Mouse (Mus musculus): ENCODE results near the gene 1110051M20Rik. TPM values are rescaled to one million over a fixed set of nuclear protein-coding genes. Genes with fewer than 3 reads are reported as not detected.

1110051M20Rik gene
- polyA plus RNA-seq, 2 experiments = 34.9 to 50.6 TPM

DNA sequence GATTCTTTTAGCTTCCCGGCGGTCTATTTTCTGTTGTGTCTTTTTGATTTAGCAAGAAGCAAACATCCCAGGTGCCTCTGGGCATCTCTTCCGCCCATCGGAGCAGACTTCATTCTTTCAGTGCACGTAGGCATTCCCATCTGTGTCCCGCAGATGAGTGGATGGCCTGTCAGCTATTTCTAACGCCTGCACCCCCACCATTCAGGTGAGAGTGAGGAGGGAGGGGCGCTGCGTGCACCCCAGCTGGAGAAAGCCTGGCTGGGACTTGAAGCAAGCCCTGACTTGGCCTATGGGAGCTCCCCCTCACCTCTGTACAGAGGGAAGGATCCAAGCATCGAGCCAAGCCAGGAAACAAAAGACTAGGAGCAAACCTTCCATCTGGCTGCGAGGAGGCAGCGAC, 18.2 kb upstream of the 1110051M20Rik start:
- 9% methylated on average over 12 of the region's 12 CpGs for WGBS
- Histone ChIP-seq H3K4me1 (ENCODE audit: control insufficient read depth, insufficient read depth, low read length) (peaks cover 35% of the 10 kb centered on the region), H3K9me3 (ENCODE audit: control insufficient read depth, low read length) (no peaks in the 10 kb centered on the region), H3K27me3 (ENCODE audit: control insufficient read depth, insufficient read depth, low read length) (no peaks in the 10 kb centered on the region), H3K36me3 (ENCODE audit: control insufficient read depth, insufficient read depth, low read length) (no peaks in the 10 kb centered on the region), H3K4me3 (replicated peaks; ENCODE audit: low read length) (no peak overlapping the region), H3K27ac (replicated peaks; ENCODE audit: low read depth, low read length) (no peak overlapping the region), H3K4me2 (replicated peaks; ENCODE audit: low read depth, low read length, severe bottlenecking) (peak overlapping the region; percentile 28), H3K9ac (ENCODE audit: low read depth, low read length, severe bottlenecking) (no peak overlapping the region)
- ATAC-seq (ENCODE audit: low FRiP score, low read depth) = no peak
- DNase-seq (ENCODE audit: low spot score) = peak; percentile 32
- no peak for TF ChIP-seq POLR2A (IDR thresholded peaks at IDR 0.05; ENCODE audit: borderline replicate concordance, extremely low read depth, insufficient read depth, insufficient read length)

DNA sequence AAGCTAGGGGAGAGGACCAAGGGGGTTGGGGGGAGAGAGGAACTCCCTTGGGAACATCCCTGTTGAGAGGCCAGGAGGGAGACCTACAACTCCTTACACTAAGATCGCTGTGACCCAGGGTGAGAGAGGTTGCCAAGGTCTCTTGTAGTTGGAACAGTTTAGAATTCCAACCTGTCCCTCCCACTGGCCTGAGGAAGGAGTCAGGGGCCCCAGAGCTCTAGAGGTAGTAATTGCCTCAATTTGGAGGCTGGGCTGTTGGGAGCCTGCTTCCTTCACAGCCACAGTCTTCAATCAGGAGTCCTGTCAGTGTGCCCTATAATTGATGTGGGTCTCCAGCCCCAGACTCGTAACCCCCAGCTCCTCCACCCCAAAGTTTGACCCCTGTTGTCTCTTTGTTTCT, 17.7 kb upstream of the 1110051M20Rik start:
- Histone ChIP-seq H3K27me3 (ENCODE audit: control insufficient read depth, insufficient read depth, low read length) (no peaks in the 10 kb centered on the region), H3K9ac (ENCODE audit: low read depth, low read length, severe bottlenecking) (no peak overlapping the region), H3K36me3 (ENCODE audit: control insufficient read depth, insufficient read depth, low read length) (no peaks in the 10 kb centered on the region), H3K4me2 (replicated peaks; ENCODE audit: low read depth, low read length, severe bottlenecking) (peak overlapping the region; percentile 28; the same call in 1 of the 2 replicates), H3K4me3 (replicated peaks; ENCODE audit: low read length) (no peak overlapping the region), H3K4me1 (ENCODE audit: control insufficient read depth, insufficient read depth, low read length) (peaks cover 30% of the 10 kb centered on the region), H3K27ac (replicated peaks; ENCODE audit: low read depth, low read length) (0 out of 2 replicates have a peak overlapping the region, but pooled peaks have one; percentile 13), H3K9me3 (ENCODE audit: control insufficient read depth, low read length) (no peaks in the 10 kb centered on the region)
- TF ChIP-seq POLR2A (IDR thresholded peaks at IDR 0.05; ENCODE audit: borderline replicate concordance, extremely low read depth, insufficient read depth, insufficient read length) = no peak
- 3% methylated on average over 2 of the region's 2 CpGs for whole genome bisulfite sequencing
- no peak for ATAC-seq (ENCODE audit: low FRiP score, low read depth)
- DNase-seq (ENCODE audit: low spot score) = no peak

DNA sequence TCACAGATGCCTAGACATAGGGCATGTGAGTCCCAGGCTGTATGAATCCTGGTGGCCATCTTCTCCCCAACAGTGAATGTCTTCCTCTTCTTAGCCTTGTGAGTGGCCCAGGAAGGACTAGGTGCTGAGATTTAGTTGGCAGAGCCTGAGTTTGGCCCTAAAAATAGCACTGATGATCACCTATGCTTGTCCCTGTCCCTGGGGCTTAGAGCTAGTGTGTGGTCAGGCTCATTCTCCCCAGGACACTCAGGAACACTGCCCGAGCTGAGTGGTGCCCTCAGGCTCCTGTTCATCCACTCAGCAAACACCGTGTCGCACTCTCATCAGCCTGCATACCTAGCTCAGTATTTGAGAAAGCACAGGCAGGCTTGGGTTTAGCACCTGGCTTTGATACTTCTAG, 16.8 kb upstream of the 1110051M20Rik start:
- no peak for ATAC-seq (ENCODE audit: low FRiP score, low read depth)
- Histone ChIP-seq H3K36me3 (ENCODE audit: control insufficient read depth, insufficient read depth, low read length) (no peaks in the 10 kb centered on the region), H3K4me2 (replicated peaks; ENCODE audit: low read depth, low read length, severe bottlenecking) (0 out of 2 replicates have a peak overlapping the region, but pooled peaks have one; percentile 14), H3K9ac (ENCODE audit: low read depth, low read length, severe bottlenecking) (no peak overlapping the region), H3K9me3 (ENCODE audit: control insufficient read depth, low read length) (no peaks in the 10 kb centered on the region), H3K4me1 (ENCODE audit: control insufficient read depth, insufficient read depth, low read length) (peaks cover 33% of the 10 kb centered on the region), H3K4me3 (replicated peaks; ENCODE audit: low read length) (no peak overlapping the region), H3K27me3 (ENCODE audit: control insufficient read depth, insufficient read depth, low read length) (no peaks in the 10 kb centered on the region), H3K27ac (replicated peaks; ENCODE audit: low read depth, low read length) (no peak overlapping the region)
- 34% methylated on average over 3 of the region's 3 CpGs for WGBS
- TF ChIP-seq POLR2A (IDR thresholded peaks at IDR 0.05; ENCODE audit: borderline replicate concordance, extremely low read depth, insufficient read depth, insufficient read length) = no peak
- no peak for DNase-seq (ENCODE audit: low spot score)

GRCm38 (mm10) chr2:91460771-91461170, 16.3 kb upstream of the 1110051M20Rik start:
- Histone ChIP-seq H3K4me3 (replicated peaks; ENCODE audit: low read length) (no peak overlapping the region), H3K27me3 (ENCODE audit: control insufficient read depth, insufficient read depth, low read length) (no peaks in the 10 kb centered on the region), H3K4me1 (ENCODE audit: control insufficient read depth, insufficient read depth, low read length) (peaks cover 33% of the 10 kb centered on the region), H3K36me3 (ENCODE audit: control insufficient read depth, insufficient read depth, low read length) (no peaks in the 10 kb centered on the region), H3K4me2 (replicated peaks; ENCODE audit: low read depth, low read length, severe bottlenecking) (no peak overlapping the region), H3K9me3 (ENCODE audit: control insufficient read depth, low read length) (no peaks in the 10 kb centered on the region), H3K9ac (ENCODE audit: low read depth, low read length, severe bottlenecking) (no peak overlapping the region), H3K27ac (replicated peaks; ENCODE audit: low read depth, low read length) (no peak overlapping the region)
- WGBS = 65% methylated on average over 7 of the region's 7 CpGs
- no peak for TF ChIP-seq POLR2A (IDR thresholded peaks at IDR 0.05; ENCODE audit: borderline replicate concordance, extremely low read depth, insufficient read depth, insufficient read length)
- DNase-seq (ENCODE audit: low spot score) (no peak), ATAC-seq (ENCODE audit: low FRiP score, low read depth) (no peak)

DNA sequence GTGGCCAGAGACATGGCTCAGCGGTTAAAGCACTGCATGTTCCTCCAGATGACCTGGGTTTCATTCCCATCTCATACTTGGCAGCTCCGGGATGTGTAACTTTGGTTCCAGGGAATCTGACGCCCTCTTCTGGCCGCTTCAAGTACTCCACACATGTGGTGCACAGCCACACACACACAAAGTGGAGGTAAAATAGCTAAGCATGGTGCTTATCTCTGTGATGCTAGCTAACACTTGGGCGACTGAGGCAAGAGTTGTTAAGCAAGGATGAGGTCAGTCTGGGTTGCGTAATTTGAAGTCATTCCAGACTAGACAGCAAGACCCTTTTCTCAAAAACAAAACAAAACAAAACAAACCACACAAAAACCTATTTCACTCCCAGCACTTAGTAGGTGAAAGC, 15.6 kb upstream of the 1110051M20Rik start:
- no peak overlapping the region for H3K27ac ChIP-seq (replicated peaks; ENCODE audit: low read depth, low read length)
- H3K27me3 ChIP-seq (ENCODE audit: control insufficient read depth, insufficient read depth, low read length) = no peaks in the 10 kb centered on the region
- WGBS = 93% methylated on average over 6 of the region's 6 CpGs
- H3K9ac ChIP-seq (ENCODE audit: low read depth, low read length, severe bottlenecking) = no peak overlapping the region
- TF ChIP-seq POLR2A (IDR thresholded peaks at IDR 0.05; ENCODE audit: borderline replicate concordance, extremely low read depth, insufficient read depth, insufficient read length) = no peak
- DNase-seq (ENCODE audit: low spot score) (no peak), ATAC-seq (ENCODE audit: low FRiP score, low read depth) (no peak)
- H3K4me1 ChIP-seq (ENCODE audit: control insufficient read depth, insufficient read depth, low read length) = peaks cover 33% of the 10 kb centered on the region
- H3K9me3 ChIP-seq (ENCODE audit: control insufficient read depth, low read length) = no peaks in the 10 kb centered on the region
- H3K4me3 ChIP-seq (replicated peaks; ENCODE audit: low read length) = peak overlapping the region; percentile 84; the same call in 1 of the 2 replicates
- no peaks in the 10 kb centered on the region for H3K36me3 ChIP-seq (ENCODE audit: control insufficient read depth, insufficient read depth, low read length)
- H3K4me2 ChIP-seq (replicated peaks; ENCODE audit: low read depth, low read length, severe bottlenecking) = peak overlapping the region; percentile 86; the same call in 1 of the 2 replicates
